Mouse (Mus musculus): ENCODE measurements around the gene Rb1. TPM values are rescaled to one million over a fixed set of nuclear protein-coding genes. Genes with fewer than 3 reads are reported as not detected.

Gene Rb1
- polyA plus RNA-seq, 1 experiment from 2014 or later, result 51.6 TPM

DNA sequence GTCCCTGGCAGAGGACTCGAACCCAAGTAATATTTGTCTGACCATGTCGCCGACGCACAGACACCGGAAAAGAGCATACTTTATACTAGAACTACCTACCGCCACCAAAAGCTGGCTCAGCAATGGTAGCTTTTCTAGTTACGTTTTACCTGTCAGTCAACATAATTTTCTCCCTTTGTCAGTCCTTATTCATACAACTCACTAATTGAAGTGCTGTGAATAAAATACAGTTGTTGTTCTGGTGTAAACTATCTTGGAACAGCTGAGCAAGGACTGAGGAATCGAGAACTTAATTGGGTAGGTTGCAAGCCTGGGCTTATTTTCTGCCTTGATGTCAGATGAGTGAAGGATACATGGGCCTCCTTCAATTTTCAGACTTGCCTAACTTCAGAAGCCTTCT, 889 bp upstream of the Rb1 start:
- Histone ChIP-seq H3K9ac (ENCODE audit: low read length) (peak overlapping the region; percentile 56), H3K36me3 (ENCODE audit: control insufficient read depth, insufficient read depth, low read length) (no peaks in the 10 kb centered on the region), H3K4me3 (ENCODE audit: low read depth, low read length) (peak overlapping the region; percentile 88), H3K9me3 (ENCODE audit: control insufficient read depth, low read length) (no peaks in the 10 kb centered on the region), H3K4me1 (ENCODE audit: control insufficient read depth, insufficient read depth, low read length) (peaks cover 6% of the 10 kb centered on the region; the same call in 1 of the 2 replicates), H3K27me3 (ENCODE audit: control insufficient read depth, insufficient read depth, low read length) (no peaks in the 10 kb centered on the region), H3K4me2 (ENCODE audit: low read depth) (peak overlapping the region; percentile 66), H3K27ac (ENCODE audit: low read depth, low read length) (peak overlapping the region; percentile 86)
- WGBS, result 8% methylated on average over 8 of the region's 8 CpGs
- DNase-seq (ENCODE audit: low spot score), result no peak
- no peak for ATAC-seq (ENCODE audit: insufficient read depth, low FRiP score, low TSS enrichment)

GRCm38 (mm10) chr14:73324634-73325455, 777 bp downstream of the Rb1 start:
- Histone ChIP-seq H3K4me3 (ENCODE audit: low read depth, low read length) (peak overlapping the region; percentile 88), H3K27me3 (ENCODE audit: control insufficient read depth, insufficient read depth, low read length) (no peaks in the 10 kb centered on the region), H3K9me3 (ENCODE audit: control insufficient read depth, low read length) (no peaks in the 10 kb centered on the region), H3K9ac (ENCODE audit: low read length) (peak overlapping the region; percentile 56), H3K27ac (ENCODE audit: low read depth, low read length) (peak overlapping the region; percentile 86), H3K36me3 (ENCODE audit: control insufficient read depth, insufficient read depth, low read length) (no peaks in the 10 kb centered on the region), H3K4me1 (ENCODE audit: control insufficient read depth, insufficient read depth, low read length) (peaks cover 6% of the 10 kb centered on the region; the same call in 1 of the 2 replicates), H3K4me2 (ENCODE audit: low read depth) (peak overlapping the region; percentile 66)
- DNase-seq (ENCODE audit: low spot score), result peak; percentile 64
- ATAC-seq (ENCODE audit: insufficient read depth, low FRiP score, low TSS enrichment), result peak; percentile 38
- under 1% methylated on average over 45 of the region's 55 CpGs for WGBS

- Histone ChIP-seq H3K9ac (ENCODE audit: low read length) (no peak overlapping the region), H3K9me3 (ENCODE audit: control insufficient read depth, low read length) (no peaks in the 10 kb centered on the region), H3K4me3 (ENCODE audit: low read depth, low read length) (peak overlapping the region; percentile 88; the same call in 1 of the 2 replicates), H3K4me2 (ENCODE audit: low read depth) (peak overlapping the region; percentile 66; the same call in 1 of the 2 replicates), H3K36me3 (ENCODE audit: control insufficient read depth, insufficient read depth, low read length) (no peaks in the 10 kb centered on the region), H3K4me1 (ENCODE audit: control insufficient read depth, insufficient read depth, low read length) (peaks cover 6% of the 10 kb centered on the region; the same call in 1 of the 2 replicates), H3K27me3 (ENCODE audit: control insufficient read depth, insufficient read depth, low read length) (no peaks in the 10 kb centered on the region), H3K27ac (ENCODE audit: low read depth, low read length) (no peak overlapping the region)
- no peak for ATAC-seq (ENCODE audit: insufficient read depth, low FRiP score, low TSS enrichment)
- WGBS, result 34% methylated on average over 2 of the region's 2 CpGs
- DNase-seq (ENCODE audit: low spot score), result no peak
Observed at GRCm38 (mm10) chr14:73323965-73324364, 1.7 kb downstream of the Rb1 start.

DNA sequence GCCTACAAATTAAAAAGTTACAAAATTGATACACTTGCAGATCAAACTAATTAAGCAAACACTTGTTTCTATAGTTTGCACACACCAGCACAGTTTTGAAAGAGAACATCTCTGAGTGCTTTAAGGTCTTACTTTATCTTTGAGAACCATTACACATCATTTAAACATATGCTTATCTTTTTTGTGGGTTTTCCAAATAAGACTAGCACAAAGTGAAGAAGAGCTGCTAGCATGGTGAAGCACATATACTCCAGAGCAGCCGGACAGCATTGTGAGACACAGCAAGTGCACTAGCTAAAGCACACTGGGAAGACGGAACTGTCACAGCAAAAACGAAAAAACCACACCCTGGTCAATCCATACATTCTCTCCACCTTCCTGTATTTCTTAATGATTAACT, 3.5 kb downstream of the Rb1 start:
- 88% methylated on average over 3 of the region's 3 CpGs for WGBS
- H3K27ac ChIP-seq (ENCODE audit: low read depth, low read length), result no peak overlapping the region
- no peak overlapping the region for H3K9ac ChIP-seq (ENCODE audit: low read length)
- DNase-seq (ENCODE audit: low spot score), result no peak
- H3K36me3 ChIP-seq (ENCODE audit: control insufficient read depth, insufficient read depth, low read length), result no peaks in the 10 kb centered on the region
- H3K4me1 ChIP-seq (ENCODE audit: control insufficient read depth, insufficient read depth, low read length), result peaks cover 6% of the 10 kb centered on the region; the same call in 1 of the 2 replicates
- no peak overlapping the region for H3K4me3 ChIP-seq (ENCODE audit: low read depth, low read length)
- H3K4me2 ChIP-seq (ENCODE audit: low read depth), result no peak overlapping the region
- ATAC-seq (ENCODE audit: insufficient read depth, low FRiP score, low TSS enrichment), result no peak
- no peaks in the 10 kb centered on the region for H3K27me3 ChIP-seq (ENCODE audit: control insufficient read depth, insufficient read depth, low read length)
- no peaks in the 10 kb centered on the region for H3K9me3 ChIP-seq (ENCODE audit: control insufficient read depth, low read length)

- no peak overlapping the region for H3K4me2 ChIP-seq (ENCODE audit: low read depth)
- no peak overlapping the region for H3K4me3 ChIP-seq (ENCODE audit: low read depth, low read length)
- no peak overlapping the region for H3K27ac ChIP-seq (ENCODE audit: low read depth, low read length)
- H3K9ac ChIP-seq (ENCODE audit: low read length), result no peak overlapping the region
- H3K27me3 ChIP-seq (ENCODE audit: control insufficient read depth, insufficient read depth, low read length), result no peaks in the 10 kb centered on the region
- no peaks in the 10 kb centered on the region for H3K4me1 ChIP-seq (ENCODE audit: control insufficient read depth, insufficient read depth, low read length)
- ATAC-seq (ENCODE audit: insufficient read depth, low FRiP score, low TSS enrichment) (no peak), DNase-seq (ENCODE audit: low spot score) (no peak)
- no peaks in the 10 kb centered on the region for H3K36me3 ChIP-seq (ENCODE audit: control insufficient read depth, insufficient read depth, low read length)
- H3K9me3 ChIP-seq (ENCODE audit: control insufficient read depth, low read length), result no peaks in the 10 kb centered on the region
Observed at GRCm38 (mm10) chr14:73316933-73317332, 8.7 kb downstream of the Rb1 start.

DNA sequence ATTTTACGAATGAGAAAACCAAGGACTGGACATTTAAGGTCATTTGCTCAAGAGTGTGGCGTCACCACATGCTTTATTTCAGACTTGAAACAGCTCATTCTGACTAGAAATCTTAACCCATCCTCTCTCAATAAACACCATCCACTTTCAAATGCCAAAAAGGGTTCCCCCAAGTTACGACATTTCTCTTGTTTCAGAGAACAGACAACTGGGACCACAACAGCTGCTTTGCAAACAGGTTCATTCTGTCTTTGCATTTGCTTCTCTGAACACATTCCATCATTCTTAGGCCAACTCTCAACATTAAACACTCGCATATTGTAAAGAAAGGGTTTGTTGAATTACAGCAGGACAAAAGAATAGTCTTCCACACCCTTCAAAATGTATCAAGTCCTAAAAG, 11.8 kb downstream of the Rb1 start:
- whole genome bisulfite sequencing, result 83% methylated on average over 4 of the region's 4 CpGs
- H3K27ac ChIP-seq (ENCODE audit: low read depth, low read length), result no peak overlapping the region
- no peaks in the 10 kb centered on the region for H3K27me3 ChIP-seq (ENCODE audit: control insufficient read depth, insufficient read depth, low read length)
- ATAC-seq (ENCODE audit: insufficient read depth, low FRiP score, low TSS enrichment) (no peak), DNase-seq (ENCODE audit: low spot score) (no peak)
- H3K9ac ChIP-seq (ENCODE audit: low read length), result no peak overlapping the region
- no peak overlapping the region for H3K4me2 ChIP-seq (ENCODE audit: low read depth)
- H3K9me3 ChIP-seq (ENCODE audit: control insufficient read depth, low read length), result no peaks in the 10 kb centered on the region
- no peaks in the 10 kb centered on the region for H3K36me3 ChIP-seq (ENCODE audit: control insufficient read depth, insufficient read depth, low read length)
- H3K4me1 ChIP-seq (ENCODE audit: control insufficient read depth, insufficient read depth, low read length), result no peaks in the 10 kb centered on the region
- H3K4me3 ChIP-seq (ENCODE audit: low read depth, low read length), result no peak overlapping the region

DNA sequence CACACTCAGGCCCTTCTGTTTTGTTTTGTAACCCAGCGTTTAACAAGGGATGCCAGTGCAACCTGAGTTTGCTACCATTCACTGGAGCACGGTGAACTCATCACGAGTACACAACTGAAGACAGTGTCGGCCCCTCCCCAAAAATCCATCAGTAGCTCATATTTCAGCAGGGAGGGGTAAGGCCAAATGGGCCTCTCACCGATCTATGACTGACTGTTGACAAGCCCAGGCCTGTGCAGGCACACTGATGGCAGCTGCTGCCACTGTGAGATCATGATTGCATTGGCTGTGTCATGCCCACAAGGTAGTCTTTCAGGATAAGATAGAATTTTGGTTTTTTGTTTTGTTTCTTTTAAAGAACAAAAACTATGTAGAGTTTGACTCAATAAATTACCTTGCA, 12.2 kb downstream of the Rb1 start:
- Histone ChIP-seq H3K4me2 (ENCODE audit: low read depth) (no peak overlapping the region), H3K27ac (ENCODE audit: low read depth, low read length) (no peak overlapping the region), H3K4me3 (ENCODE audit: low read depth, low read length) (no peak overlapping the region), H3K36me3 (ENCODE audit: control insufficient read depth, insufficient read depth, low read length) (no peaks in the 10 kb centered on the region), H3K9ac (ENCODE audit: low read length) (no peak overlapping the region), H3K9me3 (ENCODE audit: control insufficient read depth, low read length) (no peaks in the 10 kb centered on the region), H3K4me1 (ENCODE audit: control insufficient read depth, insufficient read depth, low read length) (no peaks in the 10 kb centered on the region), H3K27me3 (ENCODE audit: control insufficient read depth, insufficient read depth, low read length) (no peaks in the 10 kb centered on the region)
- DNase-seq (ENCODE audit: low spot score) (no peak), ATAC-seq (ENCODE audit: insufficient read depth, low FRiP score, low TSS enrichment) (no peak)
- WGBS, result 67% methylated on average over 5 of the region's 5 CpGs

DNA sequence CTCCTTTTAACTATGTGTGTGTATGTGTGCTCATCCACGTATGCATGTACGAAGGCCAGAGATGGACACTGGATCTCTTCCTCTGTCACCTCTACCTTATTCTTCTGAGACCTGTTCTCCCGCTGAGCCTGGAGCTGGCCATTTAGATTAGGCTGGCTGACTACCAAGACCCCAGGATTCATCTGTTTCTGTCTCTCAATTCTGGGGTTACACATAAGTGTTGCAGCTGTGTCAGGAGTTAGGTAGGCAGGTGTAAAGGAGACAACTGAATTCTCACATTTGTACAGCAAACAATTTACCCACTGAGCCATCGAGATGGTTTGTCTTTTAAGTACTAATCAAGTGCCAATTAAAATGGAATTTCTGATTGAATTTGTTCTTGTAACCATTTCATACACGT, 12.7 kb downstream of the Rb1 start:
- ATAC-seq (ENCODE audit: insufficient read depth, low FRiP score, low TSS enrichment) (no peak), DNase-seq (ENCODE audit: low spot score) (no peak)
- Histone ChIP-seq H3K4me2 (ENCODE audit: low read depth) (no peak overlapping the region), H3K27ac (ENCODE audit: low read depth, low read length) (no peak overlapping the region), H3K27me3 (ENCODE audit: control insufficient read depth, insufficient read depth, low read length) (no peaks in the 10 kb centered on the region), H3K9me3 (ENCODE audit: control insufficient read depth, low read length) (no peaks in the 10 kb centered on the region), H3K4me3 (ENCODE audit: low read depth, low read length) (no peak overlapping the region), H3K9ac (ENCODE audit: low read length) (no peak overlapping the region), H3K4me1 (ENCODE audit: control insufficient read depth, insufficient read depth, low read length) (no peaks in the 10 kb centered on the region), H3K36me3 (ENCODE audit: control insufficient read depth, insufficient read depth, low read length) (no peaks in the 10 kb centered on the region)
- 91% methylated on average over 5 of the region's 5 CpGs for WGBS

DNA sequence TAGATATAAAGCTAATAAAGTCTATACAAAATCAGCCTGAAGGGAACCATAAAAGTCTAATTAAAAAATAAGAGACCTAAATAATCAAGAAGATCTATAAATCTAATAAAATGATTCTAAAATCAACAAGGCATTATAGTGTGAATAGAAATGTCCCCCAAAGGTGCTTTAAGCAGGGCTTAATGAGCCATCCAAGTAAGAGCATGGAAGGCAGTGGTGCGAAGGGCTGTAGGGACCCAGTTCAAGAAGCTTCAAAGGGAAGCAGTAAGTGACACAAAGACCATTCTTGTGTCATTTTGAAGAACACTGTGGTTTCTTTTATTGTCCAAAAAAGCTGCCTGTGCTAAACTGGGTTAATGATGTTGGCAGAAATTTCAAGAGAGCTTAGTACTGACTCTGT, 18.1 kb downstream of the Rb1 start:
- Histone ChIP-seq H3K4me3 (ENCODE audit: low read depth, low read length) (no peak overlapping the region), H3K36me3 (ENCODE audit: control insufficient read depth, insufficient read depth, low read length) (no peaks in the 10 kb centered on the region), H3K4me2 (ENCODE audit: low read depth) (no peak overlapping the region), H3K4me1 (ENCODE audit: control insufficient read depth, insufficient read depth, low read length) (no peaks in the 10 kb centered on the region), H3K9ac (ENCODE audit: low read length) (no peak overlapping the region), H3K27me3 (ENCODE audit: control insufficient read depth, insufficient read depth, low read length) (no peaks in the 10 kb centered on the region), H3K27ac (ENCODE audit: low read depth, low read length) (no peak overlapping the region), H3K9me3 (ENCODE audit: control insufficient read depth, low read length) (no peaks in the 10 kb centered on the region)
- WGBS, result 61% methylated on average over 1 of the region's 1 CpGs
- no peak for DNase-seq (ENCODE audit: low spot score)
- ATAC-seq (ENCODE audit: insufficient read depth, low FRiP score, low TSS enrichment), result no peak
